Mouse (Mus musculus): ENCODE data around the gene Ptprs. TPM values are rescaled to one million over a fixed set of nuclear protein-coding genes. Genes with fewer than 3 reads are reported as not detected.

Gene Ptprs
- polyA plus RNA-seq, 1 experiment from 2014 or later: 276 TPM

GRCm38 (mm10) chr17:56409759-56410158 lies 66.5 kb downstream of the Ptprs start:
- Histone ChIP-seq H3K9ac (peak overlapping the region; percentile 30; the same call in 1 of the 2 replicates), H3K27ac (peak overlapping the region; percentile 75), H3K4me2 (no peak overlapping the region), H3K4me3 (no peak overlapping the region), H3K36me3 (ENCODE audit: poor library complexity, severe bottlenecking) (peaks cover 68% of the 10 kb centered on the region), H3K4me1 (peaks cover 35% of the 10 kb centered on the region), H3K9me3 (replicated peaks) (no peaks in the 10 kb centered on the region), H3K27me3 (no peaks in the 10 kb centered on the region)
- WGBS: 35% methylated on average over 8 of the region's 8 CpGs
- ATAC-seq: no peak

- Histone ChIP-seq H3K4me3 (no peak overlapping the region), H3K9me3 (replicated peaks) (no peaks in the 10 kb centered on the region), H3K4me1 (peaks cover 35% of the 10 kb centered on the region), H3K9ac (no peak overlapping the region), H3K27ac (peak overlapping the region; percentile 75), H3K4me2 (no peak overlapping the region), H3K27me3 (no peaks in the 10 kb centered on the region), H3K36me3 (ENCODE audit: poor library complexity, severe bottlenecking) (peaks cover 66% of the 10 kb centered on the region)
- no peak for ATAC-seq
- WGBS: 52% methylated on average over 13 of the region's 13 CpGs
Measured at GRCm38 (mm10) chr17:56408965-56409625, 67.2 kb downstream of the Ptprs start.

GRCm38 (mm10) chr17:56407379-56407778 lies 68.9 kb downstream of the Ptprs start:
- peaks cover 64% of the 10 kb centered on the region for H3K36me3 ChIP-seq (ENCODE audit: poor library complexity, severe bottlenecking)

GRCm38 (mm10) chr17:56406878-56407277 lies 69.4 kb downstream of the Ptprs start:
- ATAC-seq: peak; percentile 3; the same call in 1 of the 2 replicates
- Histone ChIP-seq H3K27ac (peak overlapping the region; percentile 72), H3K36me3 (ENCODE audit: poor library complexity, severe bottlenecking) (peaks cover 64% of the 10 kb centered on the region), H3K9me3 (replicated peaks) (no peaks in the 10 kb centered on the region), H3K4me1 (peaks cover 35% of the 10 kb centered on the region), H3K4me3 (no peak overlapping the region), H3K9ac (no peak overlapping the region), H3K4me2 (no peak overlapping the region), H3K27me3 (no peaks in the 10 kb centered on the region)
- 48% methylated on average over 4 of the region's 4 CpGs for WGBS

More at GRCm38 (mm10) chr17:56407379-56407778, 68.9 kb downstream of the Ptprs start:
- ATAC-seq: no peak
- no peak overlapping the region for H3K4me2 ChIP-seq
- no peaks in the 10 kb centered on the region for H3K9me3 ChIP-seq (replicated peaks)
- no peak overlapping the region for H3K9ac ChIP-seq
- peak overlapping the region; percentile 72 for H3K27ac ChIP-seq
- peaks cover 35% of the 10 kb centered on the region for H3K4me1 ChIP-seq
- WGBS: 56% methylated on average over 8 of the region's 8 CpGs
- no peaks in the 10 kb centered on the region for H3K27me3 ChIP-seq
- no peak overlapping the region for H3K4me3 ChIP-seq

GRCm38 (mm10) chr17:56405856-56406840 lies 70.1 kb downstream of the Ptprs start:
- H3K36me3 ChIP-seq (ENCODE audit: poor library complexity, severe bottlenecking): peaks cover 64% of the 10 kb centered on the region
- H3K27me3 ChIP-seq: no peaks in the 10 kb centered on the region
- H3K27ac ChIP-seq: peak overlapping the region; percentile 72
- H3K4me2 ChIP-seq: no peak overlapping the region
- H3K4me3 ChIP-seq: no peak overlapping the region
- H3K9me3 ChIP-seq (replicated peaks): no peaks in the 10 kb centered on the region
- ATAC-seq: peak; percentile 1; the same call in 1 of the 2 replicates
- no peak overlapping the region for H3K9ac ChIP-seq
- peaks cover 35% of the 10 kb centered on the region for H3K4me1 ChIP-seq
- WGBS: 81% methylated on average over 14 of the region's 14 CpGs

GRCm38 (mm10) chr17:56405341-56405740 lies 70.9 kb downstream of the Ptprs start:
- Histone ChIP-seq H3K4me1 (peaks cover 35% of the 10 kb centered on the region), H3K27ac (peak overlapping the region; percentile 72; the same call in 1 of the 2 replicates), H3K4me2 (no peak overlapping the region), H3K36me3 (ENCODE audit: poor library complexity, severe bottlenecking) (peaks cover 64% of the 10 kb centered on the region), H3K9me3 (replicated peaks) (no peaks in the 10 kb centered on the region), H3K27me3 (no peaks in the 10 kb centered on the region), H3K4me3 (no peak overlapping the region), H3K9ac (no peak overlapping the region)
- WGBS: 95% methylated on average over 3 of the region's 3 CpGs
- no peak for ATAC-seq

GRCm38 (mm10) chr17:56401051-56401521 lies 75.2 kb downstream of the Ptprs start:
- Histone ChIP-seq H3K4me3 (no peak overlapping the region), H3K36me3 (ENCODE audit: poor library complexity, severe bottlenecking) (peaks cover 91% of the 10 kb centered on the region), H3K9me3 (replicated peaks) (no peaks in the 10 kb centered on the region), H3K4me2 (no peak overlapping the region), H3K27me3 (no peaks in the 10 kb centered on the region), H3K4me1 (peaks cover 1% of the 10 kb centered on the region; the same call in 1 of the 2 replicates), H3K9ac (no peak overlapping the region), H3K27ac (peak overlapping the region; percentile 19; the same call in 1 of the 2 replicates)
- ATAC-seq: no peak
- 98% methylated on average over 4 of the region's 4 CpGs for WGBS

- H3K27me3 ChIP-seq: no peaks in the 10 kb centered on the region
- no peak for ATAC-seq
- no peaks in the 10 kb centered on the region for H3K4me1 ChIP-seq
- H3K4me3 ChIP-seq: no peak overlapping the region
- WGBS: 98% methylated on average over 3 of the region's 3 CpGs
- peaks cover 96% of the 10 kb centered on the region for H3K36me3 ChIP-seq (ENCODE audit: poor library complexity, severe bottlenecking)
- H3K4me2 ChIP-seq: no peak overlapping the region
- no peak overlapping the region for H3K9ac ChIP-seq
- H3K27ac ChIP-seq: no peak overlapping the region
- H3K9me3 ChIP-seq (replicated peaks): no peaks in the 10 kb centered on the region
Measured at GRCm38 (mm10) chr17:56400221-56400620, 76.1 kb downstream of the Ptprs start.

- no peak overlapping the region for H3K4me3 ChIP-seq
- H3K4me1 ChIP-seq: no peaks in the 10 kb centered on the region
- H3K9me3 ChIP-seq (replicated peaks): no peaks in the 10 kb centered on the region
- H3K4me2 ChIP-seq: no peak overlapping the region
- peaks cover 100% of the 10 kb centered on the region for H3K36me3 ChIP-seq (ENCODE audit: poor library complexity, severe bottlenecking)
- 95% methylated on average over 6 of the region's 6 CpGs for WGBS
- no peak overlapping the region for H3K9ac ChIP-seq
- ATAC-seq: no peak
- no peak overlapping the region for H3K27ac ChIP-seq
- no peaks in the 10 kb centered on the region for H3K27me3 ChIP-seq
Measured at GRCm38 (mm10) chr17:56396051-56396450, 80.2 kb downstream of the Ptprs start.

GRCm38 (mm10) chr17:56393889-56394288 lies 82.4 kb downstream of the Ptprs start:
- Histone ChIP-seq H3K9ac (no peak overlapping the region), H3K27me3 (no peaks in the 10 kb centered on the region), H3K36me3 (ENCODE audit: poor library complexity, severe bottlenecking) (peaks cover 100% of the 10 kb centered on the region), H3K4me2 (no peak overlapping the region), H3K4me1 (no peaks in the 10 kb centered on the region), H3K9me3 (replicated peaks) (no peaks in the 10 kb centered on the region), H3K27ac (no peak overlapping the region), H3K4me3 (no peak overlapping the region)
- 95% methylated on average over 10 of the region's 10 CpGs for WGBS
- ATAC-seq: no peak

GRCm38 (mm10) chr17:56393238-56393637 lies 83.0 kb downstream of the Ptprs start:
- no peaks in the 10 kb centered on the region for H3K9me3 ChIP-seq (replicated peaks)
- H3K4me2 ChIP-seq: no peak overlapping the region
- no peaks in the 10 kb centered on the region for H3K4me1 ChIP-seq
- H3K27me3 ChIP-seq: no peaks in the 10 kb centered on the region
- H3K36me3 ChIP-seq (ENCODE audit: poor library complexity, severe bottlenecking): peaks cover 100% of the 10 kb centered on the region
- no peak for ATAC-seq
- WGBS: 94% methylated on average over 6 of the region's 6 CpGs
- H3K4me3 ChIP-seq: no peak overlapping the region
- no peak overlapping the region for H3K27ac ChIP-seq
- no peak overlapping the region for H3K9ac ChIP-seq

GRCm38 (mm10) chr17:56387612-56388011 lies 88.7 kb downstream of the Ptprs start:
- no peak for ATAC-seq
- Histone ChIP-seq H3K27me3 (no peaks in the 10 kb centered on the region), H3K9ac (no peak overlapping the region), H3K4me2 (no peak overlapping the region), H3K36me3 (ENCODE audit: poor library complexity, severe bottlenecking) (peaks cover 94% of the 10 kb centered on the region), H3K27ac (no peak overlapping the region), H3K4me3 (no peak overlapping the region), H3K9me3 (replicated peaks) (no peaks in the 10 kb centered on the region), H3K4me1 (no peaks in the 10 kb centered on the region)
- 93% methylated on average over 6 of the region's 6 CpGs for WGBS
